Mouse (Mus musculus) embryo, embryonic 11.5 days (tissue): ENCODE measurements around the gene Kcnn3.

Source experiments
- DNase-seq: peaks from one replicate; pipeline ENCODE4 v3.0.0-alpha.2; 2012; ENCODE audit warnings: low read depth, low spot score

Gene Kcnn3

GRCm38 (mm10) chr3:89520618-89521502 lies 896 bp downstream of the Kcnn3 start:
- no peak for DNase-seq

GRCm38 (mm10) chr3:89521503-89521854 lies 1.5 kb downstream of the Kcnn3 start:
- no peak for DNase-seq

DNA sequence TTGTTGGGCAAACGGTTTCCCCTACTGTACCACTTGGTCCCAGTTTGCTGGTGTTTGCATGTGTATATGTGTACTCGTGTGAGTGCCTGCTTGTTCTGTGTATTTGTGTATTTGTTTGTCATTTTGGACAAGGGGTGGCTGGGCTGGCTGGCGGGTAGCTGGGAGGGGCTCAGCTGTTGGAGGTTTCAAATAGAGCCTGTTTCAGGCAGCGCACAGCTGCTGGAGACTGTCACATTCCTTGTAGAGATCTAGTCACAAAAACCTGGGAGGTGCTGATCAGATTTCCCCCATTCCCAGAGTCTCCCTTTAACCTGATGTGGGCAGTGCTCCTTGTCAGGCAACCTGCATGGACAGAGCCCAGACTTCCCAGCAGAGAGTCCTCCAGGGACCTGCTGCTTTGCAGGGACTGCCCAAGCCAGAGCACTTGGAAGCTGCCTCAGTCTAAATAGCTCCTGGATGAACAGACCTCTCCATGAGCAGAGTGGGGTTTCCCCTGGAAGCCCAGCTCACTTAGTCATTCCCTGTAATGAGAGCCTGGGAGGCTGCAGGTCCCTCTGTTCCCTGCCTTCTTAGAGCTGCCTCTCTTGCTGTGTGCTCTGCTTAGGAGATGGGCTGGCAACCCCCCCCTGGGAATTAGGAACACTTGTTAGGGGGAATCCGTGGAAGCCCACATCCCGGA lies 2.6 kb downstream of the Kcnn3 start:
- DNase-seq, result no peak

GRCm38 (mm10) chr3:89526298-89527090 lies 6.5 kb downstream of the Kcnn3 start:
- DNase-seq, result no peak

DNA sequence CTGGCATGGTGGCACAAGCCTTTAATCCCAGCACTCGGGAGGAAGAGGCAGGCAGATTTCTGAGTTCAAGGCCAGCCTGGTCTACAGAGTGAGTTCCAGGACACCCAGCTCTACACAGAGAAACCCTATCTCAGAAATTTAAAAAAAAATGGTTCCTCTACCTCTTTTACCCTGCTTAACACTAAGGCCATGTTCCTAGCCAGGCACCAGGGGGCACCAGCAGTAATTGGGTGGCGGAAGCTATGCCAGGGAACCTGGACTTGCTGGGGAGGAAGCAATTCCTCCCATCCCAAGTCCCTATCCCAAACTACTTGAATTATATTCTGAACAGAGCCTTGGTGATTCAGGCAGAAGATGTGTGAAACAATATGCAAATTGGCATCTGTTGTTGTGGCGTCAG lies 9.8 kb downstream of the Kcnn3 start:
- no peak for DNase-seq

DNA sequence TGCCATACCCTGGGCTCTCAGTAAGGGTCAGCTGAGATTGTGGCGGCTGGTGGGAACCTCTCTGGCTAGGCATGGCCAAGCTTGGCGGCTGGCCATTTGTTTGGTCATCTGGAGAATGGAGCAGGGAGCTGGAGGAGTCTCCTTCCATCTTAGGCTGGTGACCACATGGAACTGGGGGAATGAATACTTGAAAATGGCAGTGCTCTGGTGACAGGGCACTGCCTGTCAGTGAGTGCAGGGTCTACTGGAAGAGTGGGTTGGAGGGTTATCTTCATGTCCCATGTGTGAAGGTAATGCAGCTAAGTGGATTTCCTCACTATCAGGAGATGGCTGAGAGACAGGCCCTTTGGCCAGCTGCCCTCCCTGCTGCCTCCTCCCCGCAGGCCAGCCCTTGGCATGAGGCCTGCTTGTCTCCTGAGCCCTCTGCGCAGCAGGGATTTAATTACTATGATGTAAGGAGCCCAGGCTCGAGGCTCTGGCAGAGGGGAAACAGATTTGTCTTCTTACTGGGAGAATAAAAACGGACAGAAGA lies 14.7 kb downstream of the Kcnn3 start:
- no peak for DNase-seq

DNA sequence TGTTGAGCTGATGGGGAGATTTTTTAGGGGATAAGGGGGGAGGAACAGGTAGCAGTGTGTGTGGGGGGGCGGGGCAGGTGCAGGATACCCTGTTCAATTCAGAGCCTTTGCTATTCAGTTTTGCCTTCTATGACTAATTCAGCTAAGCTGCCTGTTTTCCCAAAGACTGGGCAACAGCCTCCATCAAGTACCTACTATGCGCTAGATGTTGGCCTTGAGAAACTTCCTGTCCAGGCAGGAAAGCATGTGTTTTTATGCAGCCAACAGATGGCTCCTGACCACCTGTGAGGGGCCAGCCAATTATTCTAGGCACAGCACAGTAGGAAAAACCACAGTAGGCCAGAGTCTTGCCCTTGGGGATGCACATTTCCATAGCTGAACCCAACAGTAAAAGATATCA lies 15.2 kb downstream of the Kcnn3 start:
- DNase-seq, result no peak

DNA sequence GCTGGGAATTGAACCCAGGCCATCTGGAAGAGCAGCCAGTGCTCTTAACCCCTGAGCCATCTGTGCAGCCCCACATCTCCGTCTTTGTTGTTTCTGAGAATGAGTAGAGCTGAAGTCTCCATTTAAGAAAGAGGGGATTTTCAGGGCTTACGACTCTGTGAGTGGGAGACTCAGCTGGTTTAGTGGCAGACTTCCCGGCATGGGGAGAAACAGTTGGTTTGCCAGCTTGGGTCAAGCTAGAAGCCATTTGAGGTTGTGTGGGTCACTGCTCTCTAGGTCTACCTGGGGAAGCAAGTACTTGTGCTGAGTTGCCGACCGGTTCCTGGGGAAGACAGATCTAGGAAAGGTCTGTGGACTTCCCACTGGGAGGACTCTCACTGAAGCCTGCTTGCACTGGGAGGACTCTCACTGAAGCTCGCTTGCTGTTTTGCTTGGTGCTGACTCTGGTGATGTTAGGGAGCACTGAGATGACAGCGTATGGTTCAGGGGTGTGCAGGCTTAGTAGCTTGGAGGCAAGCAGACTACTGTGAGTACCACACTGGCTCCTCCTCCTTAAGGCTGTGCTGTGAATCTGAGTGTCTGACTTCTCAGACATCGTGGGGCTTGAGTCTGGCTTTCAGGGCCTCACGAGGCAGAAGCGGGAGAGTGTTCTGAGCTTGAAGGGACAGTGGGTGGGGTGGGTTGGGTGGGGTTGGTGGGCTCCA lies 19.2 kb downstream of the Kcnn3 start:
- DNase-seq, result no peak

DNA sequence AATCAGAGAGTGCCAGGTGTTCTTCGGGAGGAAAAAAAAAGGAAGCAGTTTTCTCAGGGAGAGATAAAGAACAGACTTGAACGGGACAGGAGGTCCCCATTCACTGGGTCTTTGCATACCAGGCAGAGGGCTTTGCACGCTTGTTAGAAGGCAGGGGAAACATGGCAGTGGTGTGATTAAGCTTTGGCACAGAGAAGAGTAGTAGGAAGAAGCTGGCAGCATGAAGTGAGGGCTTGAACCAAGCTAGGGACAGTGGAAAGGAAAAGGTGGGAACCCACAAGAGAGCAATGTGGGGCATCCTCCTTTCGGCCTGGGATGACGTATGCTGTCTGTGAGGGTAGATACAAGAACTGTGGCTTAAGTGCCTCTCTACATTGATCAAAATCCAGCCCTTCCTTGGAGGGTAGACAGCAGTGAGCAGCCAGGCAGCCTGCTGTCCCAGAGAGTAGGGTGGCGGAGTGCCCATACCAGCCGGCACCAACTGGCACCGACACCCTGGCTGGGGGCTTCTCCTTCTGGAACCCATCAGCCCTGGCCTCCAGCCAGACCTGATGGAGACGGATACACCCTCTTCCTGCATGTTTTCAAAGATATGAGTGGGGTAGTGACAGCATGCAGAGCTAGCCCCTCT lies 19.9 kb downstream of the Kcnn3 start:
- DNase-seq, result no peak

DNA sequence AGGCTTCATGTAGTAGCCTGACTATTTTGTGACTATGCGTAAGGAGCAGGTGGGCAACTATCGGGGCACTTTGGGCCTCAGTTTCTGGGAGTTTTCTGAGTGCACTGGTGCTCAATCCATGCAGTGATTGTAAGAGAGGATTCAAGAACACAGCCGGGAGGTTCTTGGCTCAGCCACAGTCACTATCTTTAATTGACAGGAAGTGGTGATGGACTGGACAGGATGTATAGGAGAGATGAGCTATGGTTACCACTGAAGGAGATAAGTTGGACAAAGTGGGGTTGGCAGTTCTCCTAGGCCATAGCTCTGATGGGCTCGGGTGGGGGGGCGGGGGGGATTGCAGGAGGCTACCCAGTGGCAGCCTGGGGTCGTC lies 20.4 kb downstream of the Kcnn3 start:
- DNase-seq, result no peak

GRCm38 (mm10) chr3:89546951-89547350 lies 27.0 kb downstream of the Kcnn3 start:
- DNase-seq, result no peak

GRCm38 (mm10) chr3:89548805-89549204 lies 28.8 kb downstream of the Kcnn3 start:
- no peak for DNase-seq

DNA sequence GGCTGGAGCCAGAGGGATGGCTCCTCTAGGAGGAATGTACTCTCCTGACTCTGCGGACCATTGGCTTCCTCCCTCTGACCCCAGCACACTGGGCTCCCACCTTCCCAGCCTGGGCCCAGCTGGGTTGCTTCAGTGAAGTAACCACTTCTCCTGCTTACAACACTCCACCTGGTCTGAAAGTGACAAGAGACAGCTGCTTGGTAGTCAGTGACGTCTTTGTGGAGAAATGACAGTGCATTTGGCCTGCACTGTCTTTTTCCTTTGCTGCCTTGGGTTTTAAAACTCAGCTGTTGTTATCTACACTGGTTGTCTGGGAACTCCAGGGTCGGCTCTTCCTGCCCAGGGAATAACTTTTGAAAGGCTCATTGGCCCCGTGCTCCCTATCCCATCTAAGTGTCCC lies 29.5 kb downstream of the Kcnn3 start:
- DNase-seq, result no peak

GRCm38 (mm10) chr3:89551880-89552279 lies 31.9 kb downstream of the Kcnn3 start:
- DNase-seq, result no peak

DNA sequence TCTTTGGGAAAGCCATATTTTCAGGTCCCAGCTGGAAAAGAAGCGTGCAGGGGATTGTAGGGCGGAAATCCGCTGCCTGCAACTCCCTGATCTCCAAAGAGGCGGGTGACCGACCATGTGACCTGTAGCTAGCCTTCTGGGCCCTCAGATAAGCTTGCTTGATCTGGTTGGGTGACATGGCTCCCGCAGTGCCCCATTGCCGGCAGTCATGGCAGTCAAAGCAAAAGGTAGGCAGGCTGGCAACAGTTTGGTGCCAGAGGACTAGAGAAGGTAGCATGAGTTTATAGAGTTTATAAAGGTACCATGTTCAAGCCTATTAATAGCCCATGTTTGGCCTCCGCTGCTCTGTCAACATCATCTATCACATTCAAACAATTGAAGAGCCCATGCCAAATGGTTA lies 33.5 kb downstream of the Kcnn3 start:
- no peak for DNase-seq

DNA sequence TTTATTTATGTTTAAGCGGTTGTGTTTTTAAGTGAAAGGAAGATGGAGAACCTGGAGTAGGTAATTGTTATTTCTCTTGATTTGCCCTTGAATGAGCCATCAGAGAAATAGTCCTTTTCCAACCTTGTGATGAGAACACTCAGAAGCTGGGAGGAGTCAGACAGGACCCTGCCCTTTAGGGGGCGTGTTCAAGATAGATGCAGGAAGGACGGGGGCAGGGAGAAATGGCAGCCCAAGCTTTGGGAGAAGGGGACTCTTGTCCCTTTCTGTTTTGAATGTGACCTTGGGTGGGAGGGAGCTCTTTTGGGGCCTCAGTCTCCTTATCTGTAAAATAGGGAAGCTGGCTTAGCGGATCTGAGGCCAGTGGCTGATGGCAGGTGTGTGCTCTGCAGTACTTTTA lies 34.0 kb downstream of the Kcnn3 start:
- no peak for DNase-seq

GRCm38 (mm10) chr3:89554587-89554986 lies 34.6 kb downstream of the Kcnn3 start:
- no peak for DNase-seq

DNA sequence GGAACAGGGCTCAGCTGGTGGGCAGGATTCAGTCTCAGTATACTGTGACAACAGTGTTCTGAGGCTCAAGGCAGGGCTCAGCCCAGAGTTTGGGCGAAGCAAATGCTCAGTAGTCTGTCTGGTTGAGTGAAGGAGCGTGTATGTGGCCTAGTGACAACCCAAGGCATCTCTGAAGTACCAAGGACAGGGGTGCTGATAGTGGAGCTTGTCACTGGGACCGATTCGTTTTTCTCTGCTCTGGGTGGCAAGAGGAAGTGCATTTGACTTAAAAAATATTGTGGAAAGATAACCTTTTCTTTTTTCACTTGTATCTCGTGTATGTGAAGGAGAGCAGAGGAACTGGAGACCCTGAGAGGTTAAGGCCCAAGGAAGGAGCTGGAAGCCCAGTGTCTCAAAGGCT lies 37.8 kb downstream of the Kcnn3 start:
- DNase-seq, result no peak

DNA sequence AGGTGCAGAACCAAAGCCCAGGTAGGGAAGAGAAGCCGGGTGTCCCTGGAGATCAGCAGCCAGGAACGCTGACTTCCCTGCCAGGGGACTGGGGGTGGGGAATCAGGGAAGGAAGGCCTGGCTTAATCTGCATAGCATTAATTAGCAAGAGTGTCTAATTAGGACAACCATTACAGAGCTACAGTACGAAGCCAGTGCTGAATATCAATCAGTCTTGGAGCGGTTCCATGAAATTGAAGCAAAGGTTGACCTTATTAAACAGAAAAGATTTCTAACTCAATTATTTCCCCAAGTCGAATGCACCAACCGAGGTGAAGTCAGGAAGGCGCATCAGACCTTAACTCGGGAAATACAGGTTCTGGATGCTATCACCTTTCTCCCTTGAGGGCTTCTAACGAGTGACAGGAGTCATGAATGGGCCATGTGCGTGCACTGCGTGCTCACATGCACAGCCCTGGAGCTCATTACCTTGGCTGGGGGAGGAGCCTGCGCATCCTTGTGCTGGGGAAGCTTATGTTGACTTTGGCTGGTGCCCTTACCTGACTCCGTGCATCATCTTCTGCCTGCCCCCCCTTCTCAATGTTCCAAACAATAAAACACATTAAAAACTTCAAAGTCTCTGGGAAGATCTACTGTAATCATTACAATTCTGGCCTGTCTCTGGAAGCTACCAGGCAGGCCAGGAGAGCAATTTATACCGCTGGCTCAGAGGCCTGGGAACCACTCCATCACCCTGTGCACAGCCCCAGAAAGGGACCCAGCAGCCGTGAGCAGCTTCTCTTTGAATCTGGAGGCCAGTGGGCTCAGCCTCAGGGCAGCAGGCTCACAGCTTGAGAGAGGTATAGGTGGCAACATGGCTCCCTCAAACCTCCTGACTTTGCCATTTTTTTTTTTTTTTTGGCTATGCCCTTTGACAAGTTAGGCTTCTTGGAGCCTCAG lies 39.3 kb downstream of the Kcnn3 start:
- DNase-seq, result no peak

DNA sequence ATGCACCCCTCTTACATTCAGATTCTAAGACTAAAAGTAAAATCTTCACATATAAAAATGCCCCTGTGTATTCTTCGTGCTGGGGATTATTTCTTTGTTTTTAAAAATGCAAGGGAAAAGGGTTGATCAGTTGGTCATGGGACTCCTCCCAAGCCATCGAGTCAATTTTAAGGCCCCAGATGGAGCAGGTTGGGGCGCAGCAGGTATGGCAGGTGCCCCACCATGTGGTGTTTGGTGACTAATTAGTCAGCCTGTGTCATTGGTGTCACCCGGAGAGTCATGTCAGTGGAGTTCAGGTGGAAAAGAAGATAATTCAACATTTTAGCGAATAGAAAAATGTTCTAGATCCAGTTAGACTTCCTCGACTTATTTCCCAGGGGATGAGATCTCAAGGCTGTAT lies 41.4 kb downstream of the Kcnn3 start:
- no peak for DNase-seq
